Mouse (Mus musculus) forebrain, embryonic 14.5 days (tissue): ENCODE results near the gene Heg1. TPM values are rescaled to one million over a fixed set of nuclear protein-coding genes. Genes with fewer than 3 reads are reported as not detected.

ENCODE experiments used
- ATAC-seq: fragments of 200-750 bp; cut with Nextera tagmentation; 2 replicates; pipeline ENCODE4 v1.8.0; 2017; ENCODE audit warnings: mild to moderate bottlenecking, moderate library complexity
- DNase-seq: peaks from one replicate; pipeline ENCODE4 v3.0.0-alpha.2; 2015; ENCODE audit warnings: low spot score
- H3K27ac ChIP-seq: fragments of 300-500 bp; sonication (generic); 2 replicates; pipeline ENCODE4 v1.5.1; 2014; ENCODE audit warnings: low read depth, mild to moderate bottlenecking, control low read depth, low read length, moderate library complexity
- H3K27me3 ChIP-seq: fragments of 300-500 bp; sonication (generic); replicated peaks from 2 replicates; pipeline ENCODE4 v1.6.1; 2014; ENCODE audit warnings: low read length, control low read depth, mixed read lengths; ENCODE audit not compliant: control insufficient read depth, insufficient read depth
- H3K36me3 ChIP-seq: fragments of 300-500 bp; sonication (generic); 2 replicates; pipeline ENCODE4 v1.6.1; 2014; ENCODE audit warnings: low read length, control low read depth; ENCODE audit not compliant: control insufficient read depth, insufficient read depth
- H3K4me1 ChIP-seq: fragments of 300-500 bp; sonication (generic); 2 replicates; pipeline ENCODE4 v1.6.1; 2014; ENCODE audit warnings: antibody characterized with exemption, low read length, control low read depth; ENCODE audit not compliant: control insufficient read depth, insufficient read depth
- H3K4me2 ChIP-seq: fragments of 300-500 bp; sonication (generic); 2 replicates; pipeline ENCODE4 v1.6.1; 2014; ENCODE audit warnings: mild to moderate bottlenecking, control low read depth, low read length
- H3K4me3 ChIP-seq: fragments of 300-500 bp; sonication (generic); 2 replicates; pipeline ENCODE4 v1.5.1; 2014; ENCODE audit warnings: low read depth, low read length, control low read depth
- H3K9ac ChIP-seq: fragments of 300-500 bp; sonication (generic); 2 replicates; pipeline ENCODE4 v1.6.1; 2014; ENCODE audit warnings: mild to moderate bottlenecking, low read length, control low read depth, moderate library complexity
- H3K9me3 ChIP-seq: fragments of 300-500 bp; sonication (generic); replicated peaks from 2 replicates; pipeline ENCODE4 v1.6.1; 2016; ENCODE audit warnings: low read length, control low read depth, mixed read lengths; ENCODE audit not compliant: control insufficient read depth
- WGBS: fragments of 180-500 bp; shearing (Covaris S2); extraction: QIAGEN DNeasy Blood & Tissue Kit; methylation state at CpG from one replicate; pipeline ENCODE4 v1.1.7; 2014; 5-methylcytosine and 5-hydroxymethylcytosine counted together
- polyA plus RNA-seq: library from polyadenylated mRNA; unstranded; fragments of >200 nt; fragmentation: Nextera tagmentation; extraction: Ambion mirVana; gene quantifications from 2 replicates; pipeline ENCODE4 v1.2.1, GENCODE M21; 2014

Heg1 gene
- polyA plus RNA-seq, 1 experiment from 2014 or later, result 15.0 TPM

- Histone ChIP-seq H3K9me3 (no peaks in the 10 kb centered on the region), H3K4me3 (no peak overlapping the region), H3K4me2 (no peak overlapping the region), H3K27me3 (no peaks in the 10 kb centered on the region; the same call in 1 of the 2 replicates), H3K27ac (no peak overlapping the region), H3K4me1 (no peaks in the 10 kb centered on the region), H3K36me3 (no peaks in the 10 kb centered on the region), H3K9ac (no peak overlapping the region)
- WGBS, result 92% methylated on average over 7 of the region's 7 CpGs
- ATAC-seq (no peak), DNase-seq (no peak)
These were observed 134.4 kb downstream of the Heg1 start for GRCm38 (mm10) chr16:33818413-33819165.

DNA sequence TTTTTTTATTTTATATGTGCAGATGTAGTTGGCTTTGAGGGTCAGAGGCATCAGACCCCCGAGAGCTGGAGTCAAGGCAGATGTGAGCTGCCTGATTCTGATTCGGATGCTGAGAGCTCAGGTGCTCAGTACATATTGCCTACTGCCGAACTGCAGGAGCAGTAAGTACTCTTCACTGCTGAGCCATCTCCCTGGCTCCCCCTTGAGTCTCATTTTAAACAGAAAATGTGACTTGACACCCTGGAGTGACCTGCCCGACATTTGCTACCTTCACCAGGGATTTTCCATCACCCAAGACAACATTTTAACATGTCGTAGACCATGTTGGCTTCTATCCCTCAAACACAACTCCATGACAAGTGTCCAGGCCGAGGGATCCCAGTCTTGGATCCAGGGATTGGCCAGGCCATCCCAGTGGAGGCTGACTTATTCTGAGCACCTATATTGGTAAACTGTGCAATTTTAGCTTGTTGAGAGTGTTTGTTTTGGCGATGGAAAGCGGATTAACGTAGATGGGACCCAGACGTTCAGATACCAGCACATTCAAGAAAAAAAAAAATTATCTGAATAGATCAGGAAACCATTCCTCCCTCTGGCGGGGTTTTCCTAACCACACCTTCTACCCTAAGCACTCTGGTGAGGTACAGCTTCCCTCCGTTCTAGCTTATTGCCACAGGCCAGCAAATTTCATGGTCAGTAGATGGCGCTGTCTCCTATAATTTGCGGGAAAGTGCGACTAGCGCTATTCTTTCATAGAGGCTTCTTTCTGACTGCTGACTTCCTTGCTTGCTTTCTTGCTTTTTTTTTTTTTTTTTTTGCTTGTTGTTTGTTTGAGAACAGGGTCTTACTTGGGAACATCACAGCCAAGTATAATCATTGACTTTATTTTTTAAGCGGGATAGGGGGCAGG is 136.4 kb downstream of the Heg1 start:
- DNase-seq, result peak; percentile 94
- Histone ChIP-seq H3K36me3 (no peaks in the 10 kb centered on the region), H3K9ac (no peak overlapping the region), H3K27ac (no peak overlapping the region), H3K4me2 (no peak overlapping the region), H3K4me3 (no peak overlapping the region), H3K4me1 (no peaks in the 10 kb centered on the region), H3K27me3 (no peaks in the 10 kb centered on the region; the same call in 1 of the 2 replicates), H3K9me3 (no peaks in the 10 kb centered on the region)
- peak; percentile 73; the same call in 1 of the 2 replicates for ATAC-seq
- WGBS, result 18% methylated on average over 17 of the region's 17 CpGs

Other genes starting within 250 kb of the Heg1 start
- gene Slc12a8, start 167.0 kb upstream of the Heg1 start, polyA plus RNA-seq, result 0.67 and 1.2 TPM in 2 replicates
- gene Muc13, start 109.7 kb downstream of the Heg1 start, polyA plus RNA-seq, result not detected in 2 replicates
- gene Itgb5, start 145.3 kb downstream of the Heg1 start, polyA plus RNA-seq, result 4.7 and 7.0 TPM in 2 replicates